Mouse (Mus musculus) urinary bladder, adult 2 months (tissue): Measurements from ENCODE around the gene Gm4131. TPM values are rescaled to one million over a fixed set of nuclear protein-coding genes. Genes with fewer than 3 reads are reported as not detected.

Experiments used
- DNase-seq: peaks from one replicate; pipeline ENCODE4 v3.0.0; 2022; ENCODE audit warnings: low spot score
- polyA plus RNA-seq: library from polyadenylated mRNA; depleted of rRNA; stranded (reverse); fragments of >200 nt; gene quantifications from 2 replicates; pipeline ENCODE4 v1.2.3, GENCODE M21; 2012

Gm4131 gene
- polyA plus RNA-seq, 1 experiment, result not detected

GRCm38 (mm10) chr14:62457420-62458181 lies 109.1 kb downstream of the Gm4131 start:
- peak; percentile 57 for DNase-seq

GRCm38 (mm10) chr14:62456239-62456747 lies 110.4 kb downstream of the Gm4131 start, which contains the start of gene Gucy1b2:
Gene Gucy1b2 (minus strand): TSS chr14:62456289.
- DNase-seq, result no peak

GRCm38 (mm10) chr14:62455570-62455879 lies 111.2 kb downstream of the Gm4131 start:
- no peak for DNase-seq

- DNase-seq, result no peak
Measured at GRCm38 (mm10) chr14:62454760-62455569, 111.8 kb downstream of the Gm4131 start.

- no peak for DNase-seq
Measured at GRCm38 (mm10) chr14:62454136-62454535, 112.6 kb downstream of the Gm4131 start.

- DNase-seq, result no peak
Measured at GRCm38 (mm10) chr14:62453276-62453675, 113.4 kb downstream of the Gm4131 start.

GRCm38 (mm10) chr14:62450706-62451105 lies 116.0 kb downstream of the Gm4131 start:
- DNase-seq, result no peak

GRCm38 (mm10) chr14:62447214-62447548 lies 119.5 kb downstream of the Gm4131 start:
- DNase-seq, result no peak

GRCm38 (mm10) chr14:62446385-62447213 lies 120.1 kb downstream of the Gm4131 start:
- DNase-seq, result no peak

GRCm38 (mm10) chr14:62443840-62444430 lies 122.8 kb downstream of the Gm4131 start:
- DNase-seq, result no peak

- DNase-seq, result no peak
Measured at GRCm38 (mm10) chr14:62442971-62443370, 123.8 kb downstream of the Gm4131 start.

GRCm38 (mm10) chr14:62440036-62440435 lies 126.7 kb downstream of the Gm4131 start:
- no peak for DNase-seq

- no peak for DNase-seq
Measured at GRCm38 (mm10) chr14:62438236-62438635, 128.5 kb downstream of the Gm4131 start.

GRCm38 (mm10) chr14:62437806-62438205 lies 128.9 kb downstream of the Gm4131 start:
- DNase-seq, result no peak

- DNase-seq, result no peak
Measured at GRCm38 (mm10) chr14:62425277-62425691, 141.4 kb downstream of the Gm4131 start.

GRCm38 (mm10) chr14:62422265-62422664 lies 144.5 kb downstream of the Gm4131 start:
- no peak for DNase-seq

- DNase-seq, result no peak
Measured at GRCm38 (mm10) chr14:62417501-62417900, 149.2 kb downstream of the Gm4131 start.

- no peak for DNase-seq
Measured at GRCm38 (mm10) chr14:62416742-62417134, 150.0 kb downstream of the Gm4131 start.

GRCm38 (mm10) chr14:62416007-62416741 lies 150.5 kb downstream of the Gm4131 start:
- DNase-seq, result no peak
